Mouse (Mus musculus): ENCODE results near the gene Rag2. TPM values are rescaled to one million over a fixed set of nuclear protein-coding genes. Genes with fewer than 3 reads are reported as not detected.
A peak's percentile ranks its signal among the peaks of the same experiment; 100 is the strongest.

Rag2 gene
- polyA plus RNA-seq, 1 experiment from 2014 or later = 0.16 TPM

DNA sequence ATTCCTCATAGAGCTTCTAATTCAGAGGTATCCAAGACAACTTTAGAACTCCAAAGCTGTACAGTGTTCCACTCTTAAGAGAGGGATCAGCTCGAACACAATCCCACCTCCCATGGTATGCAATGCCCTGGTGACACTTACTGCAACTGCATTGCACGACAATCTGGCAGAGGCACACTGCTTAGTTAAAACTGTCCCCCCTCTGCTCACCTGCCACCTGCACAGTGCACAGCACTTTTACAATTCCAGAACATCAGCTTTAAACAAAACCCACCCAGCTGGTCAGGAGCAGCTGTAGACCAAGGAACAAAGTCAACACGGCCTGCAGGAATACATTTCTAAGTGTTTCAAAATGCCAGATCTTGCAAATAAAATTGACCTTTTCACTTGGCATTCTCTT lies 3.6 kb upstream of the Rag2 start:
- H3K9me3 ChIP-seq (ENCODE audit: control insufficient read depth, low read length) = no peaks in the 10 kb centered on the region
- H3K4me3 ChIP-seq (replicated peaks; ENCODE audit: low read length) = no peak overlapping the region
- no peak overlapping the region for H3K4me2 ChIP-seq (replicated peaks)
- H3K27me3 ChIP-seq (ENCODE audit: control insufficient read depth, insufficient read depth, low read length) = no peaks in the 10 kb centered on the region
- WGBS = 76% methylated on average over 3 of the region's 3 CpGs
- DNase-seq (ENCODE audit: low spot score) (no peak), ATAC-seq (ENCODE audit: low FRiP score) (no peak)
- no peak overlapping the region for H3K9ac ChIP-seq
- no peaks in the 10 kb centered on the region for H3K4me1 ChIP-seq (replicated peaks; ENCODE audit: control insufficient read depth, insufficient read depth, low read length)
- no peak overlapping the region for H3K27ac ChIP-seq
- H3K36me3 ChIP-seq (replicated peaks; ENCODE audit: control insufficient read depth, insufficient read depth) = no peaks in the 10 kb centered on the region

DNA sequence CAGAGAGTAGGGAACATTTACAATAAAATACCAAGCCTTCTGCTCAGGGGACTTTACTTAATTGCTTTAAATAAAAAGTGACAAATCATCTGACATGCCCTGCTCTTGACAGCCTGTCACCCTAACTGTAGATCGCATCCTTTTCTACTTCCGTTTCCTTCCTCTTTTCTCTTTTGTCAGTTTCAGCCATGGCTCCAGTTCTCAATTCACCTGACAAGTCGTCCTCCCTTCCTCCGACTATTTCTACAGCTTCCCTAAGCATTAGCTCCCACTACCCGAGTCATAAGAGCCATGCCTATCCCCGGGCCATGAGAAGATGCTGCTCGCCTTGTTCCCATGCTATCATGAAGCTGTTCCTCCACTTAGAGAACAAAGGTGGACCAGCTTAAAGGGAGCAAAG lies 2.9 kb upstream of the Rag2 start:
- H3K36me3 ChIP-seq (replicated peaks; ENCODE audit: control insufficient read depth, insufficient read depth) = no peaks in the 10 kb centered on the region
- WGBS = 68% methylated on average over 7 of the region's 7 CpGs
- no peak for ATAC-seq (ENCODE audit: low FRiP score)

DNA sequence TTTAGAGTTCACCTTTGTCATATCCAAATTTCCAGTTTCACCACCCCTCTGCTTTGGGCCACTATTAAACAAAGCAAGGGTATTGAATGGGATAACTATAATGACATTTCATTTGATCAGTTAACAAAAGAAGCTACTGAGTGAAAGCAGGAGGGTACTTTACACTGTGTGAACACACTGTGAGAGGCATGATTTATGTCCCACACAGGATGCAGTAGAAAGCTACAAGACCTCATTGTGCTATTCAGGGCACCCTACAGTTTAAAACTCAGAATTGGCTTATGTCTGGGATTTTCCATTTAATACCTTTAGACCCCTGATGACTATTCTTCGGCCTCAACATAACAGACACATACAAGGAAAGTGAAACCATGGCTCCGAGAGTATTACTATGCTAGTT lies 1.5 kb upstream of the Rag2 start:
- H3K27me3 ChIP-seq (ENCODE audit: control insufficient read depth, insufficient read depth, low read length) = no peaks in the 10 kb centered on the region
- H3K9me3 ChIP-seq (ENCODE audit: control insufficient read depth, low read length) = no peaks in the 10 kb centered on the region
- H3K27ac ChIP-seq = no peak overlapping the region
- DNase-seq (ENCODE audit: low spot score) (no peak), ATAC-seq (ENCODE audit: low FRiP score) (no peak)
- no peak overlapping the region for H3K4me3 ChIP-seq (replicated peaks; ENCODE audit: low read length)
- H3K36me3 ChIP-seq (replicated peaks; ENCODE audit: control insufficient read depth, insufficient read depth) = no peaks in the 10 kb centered on the region
- WGBS = 58% methylated on average over 2 of the region's 2 CpGs
- no peaks in the 10 kb centered on the region; the same call in 1 of the 2 replicates for H3K4me1 ChIP-seq (replicated peaks; ENCODE audit: control insufficient read depth, insufficient read depth, low read length)
- H3K4me2 ChIP-seq (replicated peaks) = no peak overlapping the region
- H3K9ac ChIP-seq = no peak overlapping the region

More for the DNA sequence above, 2.9 kb upstream of the Rag2 start:
- Histone ChIP-seq H3K4me2 (replicated peaks) (no peak overlapping the region), H3K9me3 (ENCODE audit: control insufficient read depth, low read length) (no peaks in the 10 kb centered on the region), H3K4me1 (replicated peaks; ENCODE audit: control insufficient read depth, insufficient read depth, low read length) (no peaks in the 10 kb centered on the region), H3K9ac (no peak overlapping the region), H3K27ac (no peak overlapping the region), H3K4me3 (replicated peaks; ENCODE audit: low read length) (no peak overlapping the region), H3K27me3 (ENCODE audit: control insufficient read depth, insufficient read depth, low read length) (no peaks in the 10 kb centered on the region)
- no peak for DNase-seq (ENCODE audit: low spot score)

DNA sequence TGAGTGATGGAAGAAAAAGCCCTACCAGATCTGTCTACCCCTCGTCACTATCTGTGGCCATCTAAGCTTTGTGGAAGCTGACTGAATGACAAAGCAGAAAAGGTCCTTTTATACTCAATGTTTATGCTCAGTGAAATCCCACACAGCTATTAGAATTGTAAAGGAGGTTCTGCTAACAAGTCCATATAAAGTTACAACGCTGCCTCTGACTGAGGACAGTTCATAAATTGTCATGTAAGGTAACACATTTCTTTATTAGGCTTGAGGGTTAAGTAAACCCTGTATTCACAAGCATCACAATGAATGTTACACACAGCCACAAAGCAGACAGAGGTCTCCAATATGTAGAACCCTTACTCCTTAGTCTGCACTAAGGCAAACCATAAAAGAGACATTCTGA lies 507 bp upstream of the Rag2 start:
- Histone ChIP-seq H3K9me3 (ENCODE audit: control insufficient read depth, low read length) (no peaks in the 10 kb centered on the region), H3K4me2 (replicated peaks) (no peak overlapping the region), H3K4me3 (replicated peaks; ENCODE audit: low read length) (no peak overlapping the region), H3K36me3 (replicated peaks; ENCODE audit: control insufficient read depth, insufficient read depth) (no peaks in the 10 kb centered on the region), H3K27me3 (ENCODE audit: control insufficient read depth, insufficient read depth, low read length) (no peaks in the 10 kb centered on the region), H3K9ac (no peak overlapping the region), H3K4me1 (replicated peaks; ENCODE audit: control insufficient read depth, insufficient read depth, low read length) (no peaks in the 10 kb centered on the region; the same call in 1 of the 2 replicates), H3K27ac (no peak overlapping the region)
- 41% methylated on average over 2 of the region's 2 CpGs for WGBS
- ATAC-seq (ENCODE audit: low FRiP score) (no peak), DNase-seq (ENCODE audit: low spot score) (no peak)

- peaks cover 4% of the 10 kb centered on the region for H3K4me1 ChIP-seq (replicated peaks; ENCODE audit: control insufficient read depth, insufficient read depth, low read length)
- H3K36me3 ChIP-seq (replicated peaks; ENCODE audit: control insufficient read depth, insufficient read depth) = no peaks in the 10 kb centered on the region
- H3K27ac ChIP-seq = no peak overlapping the region
- no peak overlapping the region for H3K9ac ChIP-seq
- no peaks in the 10 kb centered on the region for H3K27me3 ChIP-seq (ENCODE audit: control insufficient read depth, insufficient read depth, low read length)
- DNase-seq (ENCODE audit: low spot score) (no peak), ATAC-seq (ENCODE audit: low FRiP score) (no peak)
- no peaks in the 10 kb centered on the region for H3K9me3 ChIP-seq (ENCODE audit: control insufficient read depth, low read length)
- no peak overlapping the region for H3K4me3 ChIP-seq (replicated peaks; ENCODE audit: low read length)
- H3K4me2 ChIP-seq (replicated peaks) = peak overlapping the region; percentile 66
Measured at GRCm38 (mm10) chr2:101627227-101627626, 2.7 kb downstream of the Rag2 start.

DNA sequence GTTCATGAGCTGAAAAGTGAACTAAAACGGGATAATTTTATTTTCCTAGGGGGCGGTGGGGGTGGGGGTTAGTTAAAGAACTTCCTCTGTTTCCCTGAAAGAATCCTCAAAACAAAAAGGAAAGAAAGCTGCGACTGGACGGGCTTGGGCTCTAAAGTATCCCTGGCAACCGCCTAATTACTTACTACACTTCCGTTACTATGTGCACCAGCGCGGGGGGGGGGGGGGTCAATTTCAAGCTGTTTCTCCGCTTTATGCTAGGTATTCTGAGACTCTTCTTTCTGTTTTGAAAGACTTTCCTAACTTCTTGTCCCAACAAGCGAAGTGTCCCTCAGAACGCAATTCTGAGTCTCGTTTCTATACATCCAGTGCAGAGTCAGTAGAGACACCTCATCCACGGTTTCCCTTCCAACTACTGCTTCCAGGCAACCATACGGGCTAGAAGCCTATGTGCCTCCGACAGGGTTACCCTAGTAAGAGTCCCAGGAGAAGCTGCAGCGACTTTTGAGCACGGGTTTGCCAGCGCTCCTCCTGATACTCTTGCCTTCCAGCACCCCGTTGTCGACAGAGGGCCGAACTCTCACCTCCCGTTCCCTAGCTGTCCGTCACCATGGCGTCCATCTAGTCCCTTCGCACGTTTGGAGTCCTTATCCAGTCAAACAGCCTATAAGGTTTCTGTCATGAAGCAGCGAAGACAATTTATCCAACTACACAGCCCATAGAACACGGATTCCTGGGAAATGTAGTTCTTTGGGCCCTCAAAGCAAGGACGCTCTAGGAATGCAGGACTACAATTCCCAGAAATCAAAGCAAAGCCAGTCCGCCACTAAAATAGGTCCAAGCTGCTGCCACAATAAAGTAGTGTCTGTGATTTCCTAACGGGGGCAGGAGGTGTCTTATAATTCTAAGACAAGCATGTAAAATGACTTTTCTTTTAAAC lies 4.0 kb downstream of the Rag2 start:
- peak overlapping the region; percentile 67 for H3K9ac ChIP-seq
- DNase-seq (ENCODE audit: low spot score) (peak; percentile 97), ATAC-seq (ENCODE audit: low FRiP score) (peak; percentile 99)
- under 1% methylated on average over 31 of the region's 31 CpGs for WGBS
- no peaks in the 10 kb centered on the region for H3K27me3 ChIP-seq (ENCODE audit: control insufficient read depth, insufficient read depth, low read length)
- H3K27ac ChIP-seq = peak overlapping the region; percentile 94
- peaks cover 4% of the 10 kb centered on the region for H3K4me1 ChIP-seq (replicated peaks; ENCODE audit: control insufficient read depth, insufficient read depth, low read length)
- peak overlapping the region; percentile 66 for H3K4me2 ChIP-seq (replicated peaks)
- H3K4me3 ChIP-seq (replicated peaks; ENCODE audit: low read length) = peak overlapping the region; percentile 62
- no peaks in the 10 kb centered on the region for H3K9me3 ChIP-seq (ENCODE audit: control insufficient read depth, low read length)
- H3K36me3 ChIP-seq (replicated peaks; ENCODE audit: control insufficient read depth, insufficient read depth) = no peaks in the 10 kb centered on the region

DNA sequence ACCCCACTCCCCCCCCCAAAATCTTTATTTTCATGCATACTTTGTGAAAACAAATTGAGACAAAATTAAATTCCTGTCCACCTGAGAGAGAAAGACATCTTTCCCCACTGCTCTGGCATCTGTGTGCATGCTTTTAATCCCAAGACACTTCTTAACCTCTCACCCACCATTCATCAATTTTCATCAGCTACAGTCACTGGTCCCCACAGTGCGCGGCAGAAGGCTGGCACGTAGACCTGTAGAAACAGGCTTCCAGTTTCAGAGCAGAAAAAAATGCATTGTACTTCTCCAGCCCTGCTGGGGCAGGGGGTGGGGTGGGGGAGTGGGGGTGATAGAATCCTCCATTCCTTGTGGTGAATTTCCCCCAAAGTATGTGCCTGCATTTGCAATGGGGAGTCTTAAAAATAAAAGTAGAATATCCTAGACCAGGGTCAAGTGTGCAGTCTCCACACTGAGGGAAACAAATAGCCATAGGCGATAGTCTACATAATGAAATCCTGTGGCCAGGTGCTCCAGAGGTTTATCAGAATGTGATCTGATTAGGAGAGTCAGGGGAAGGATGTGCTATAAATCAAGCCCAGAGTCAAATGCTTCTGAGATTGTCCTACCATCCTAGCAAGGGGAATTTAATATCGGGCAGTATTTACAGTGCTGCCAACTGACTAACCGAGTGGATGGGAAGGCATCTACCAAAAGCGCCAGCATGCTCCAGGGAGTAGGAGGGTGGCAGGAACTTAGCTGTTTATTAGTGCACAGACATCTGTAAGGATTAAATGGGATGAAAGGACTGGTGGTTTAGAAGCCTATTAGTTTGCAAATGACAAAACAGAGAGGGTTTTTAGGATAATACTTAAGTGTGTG lies 14.7 kb downstream of the Rag2 start:
- H3K9ac ChIP-seq = no peak overlapping the region
- no peaks in the 10 kb centered on the region for H3K36me3 ChIP-seq (replicated peaks; ENCODE audit: control insufficient read depth, insufficient read depth)
- no peak overlapping the region for H3K4me2 ChIP-seq (replicated peaks)
- no peak overlapping the region for H3K4me3 ChIP-seq (replicated peaks; ENCODE audit: low read length)
- DNase-seq (ENCODE audit: low spot score) = no peak
- peak; percentile 57; the same call in 1 of the 2 replicates for ATAC-seq (ENCODE audit: low FRiP score)
- no peaks in the 10 kb centered on the region for H3K9me3 ChIP-seq (ENCODE audit: control insufficient read depth, low read length)
- H3K4me1 ChIP-seq (replicated peaks; ENCODE audit: control insufficient read depth, insufficient read depth, low read length) = peaks cover 2% of the 10 kb centered on the region; the same call in 1 of the 2 replicates
- peak overlapping the region; percentile 26; the same call in 1 of the 2 replicates for H3K27ac ChIP-seq
- H3K27me3 ChIP-seq (ENCODE audit: control insufficient read depth, insufficient read depth, low read length) = no peaks in the 10 kb centered on the region
- WGBS = 37% methylated on average over 7 of the region's 7 CpGs

- H3K27ac ChIP-seq = peak overlapping the region; percentile 26; the same call in 1 of the 2 replicates
- H3K9me3 ChIP-seq (ENCODE audit: control insufficient read depth, low read length) = no peaks in the 10 kb centered on the region
- no peaks in the 10 kb centered on the region for H3K36me3 ChIP-seq (replicated peaks; ENCODE audit: control insufficient read depth, insufficient read depth)
- DNase-seq (ENCODE audit: low spot score) = no peak
- H3K4me3 ChIP-seq (replicated peaks; ENCODE audit: low read length) = no peak overlapping the region
- ATAC-seq (ENCODE audit: low FRiP score) = no peak
- WGBS = 78% methylated on average over 3 of the region's 3 CpGs
- no peaks in the 10 kb centered on the region for H3K27me3 ChIP-seq (ENCODE audit: control insufficient read depth, insufficient read depth, low read length)
- peaks cover 2% of the 10 kb centered on the region; the same call in 1 of the 2 replicates for H3K4me1 ChIP-seq (replicated peaks; ENCODE audit: control insufficient read depth, insufficient read depth, low read length)
- no peak overlapping the region for H3K4me2 ChIP-seq (replicated peaks)
- H3K9ac ChIP-seq = no peak overlapping the region
Measured at GRCm38 (mm10) chr2:101639840-101640350, 15.4 kb downstream of the Rag2 start.

GRCm38 (mm10) chr2:101645841-101646240 lies 21.3 kb downstream of the Rag2 start:
- ATAC-seq (ENCODE audit: low FRiP score) = no peak
- no peak overlapping the region for H3K4me2 ChIP-seq (replicated peaks)
- no peak for DNase-seq (ENCODE audit: low spot score)
- H3K9ac ChIP-seq = no peak overlapping the region
- no peaks in the 10 kb centered on the region for H3K9me3 ChIP-seq (ENCODE audit: control insufficient read depth, low read length)
- 91% methylated on average over 1 of the region's 1 CpGs for WGBS
- H3K4me1 ChIP-seq (replicated peaks; ENCODE audit: control insufficient read depth, insufficient read depth, low read length) = peaks cover 4% of the 10 kb centered on the region; the same call in 1 of the 2 replicates
- no peaks in the 10 kb centered on the region for H3K27me3 ChIP-seq (ENCODE audit: control insufficient read depth, insufficient read depth, low read length)
- no peak overlapping the region for H3K4me3 ChIP-seq (replicated peaks; ENCODE audit: low read length)
- no peaks in the 10 kb centered on the region for H3K36me3 ChIP-seq (replicated peaks; ENCODE audit: control insufficient read depth, insufficient read depth)
- H3K27ac ChIP-seq = no peak overlapping the region
